Mouse (Mus musculus): ENCODE data around the gene Plcb1. TPM values are rescaled to one million over a fixed set of nuclear protein-coding genes. Genes with fewer than 3 reads are reported as not detected.
"Not testable (repeated sequence)": the region's sequence is repeated elsewhere in the genome, so short reads cannot be mapped to it uniquely, and the experiment has no call there.

Plcb1 gene
- polyA plus RNA-seq, 1 experiment from 2014 or later = 4.8 TPM

DNA sequence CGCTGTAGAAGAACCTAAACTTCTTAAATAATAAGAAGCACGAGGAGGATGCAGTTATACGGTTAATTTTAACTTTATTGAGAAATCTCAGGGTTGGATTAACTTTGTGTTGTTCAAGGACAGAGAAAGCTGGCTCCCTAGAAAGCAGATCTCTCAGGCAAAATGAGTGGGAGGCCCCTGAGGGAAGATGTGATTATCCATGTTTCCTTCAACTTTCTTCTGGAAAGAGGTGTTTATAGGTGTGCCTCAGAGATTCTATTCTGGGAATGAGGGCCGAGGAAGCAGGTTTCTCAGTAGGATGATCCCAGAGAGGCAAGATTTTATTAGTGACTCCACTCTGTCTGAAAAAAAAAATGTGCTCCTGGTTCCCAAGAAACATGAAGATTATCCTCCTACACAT lies 180.3 kb downstream of the Plcb1 start:
- Histone ChIP-seq H3K4me1 (no peaks in the 10 kb centered on the region), H3K36me3 (no peaks in the 10 kb centered on the region), H3K9me3 (replicated peaks) (no peaks in the 10 kb centered on the region), H3K27me3 (ENCODE audit: low read depth, poor library complexity, severe bottlenecking) (no peaks in the 10 kb centered on the region), H3K27ac (replicated peaks) (no peak overlapping the region), H3K4me3 (no peak overlapping the region)
- WGBS = 88% methylated on average over 4 of the region's 4 CpGs
- no peak for DNase-seq (ENCODE audit: low spot score)

GRCm38 (mm10) chr2:134968380-134968779 lies 182.5 kb downstream of the Plcb1 start:
- no peaks in the 10 kb centered on the region for H3K4me1 ChIP-seq
- WGBS = 92% methylated on average over 3 of the region's 3 CpGs
- H3K27ac ChIP-seq (replicated peaks) = no peak overlapping the region
- no peaks in the 10 kb centered on the region for H3K9me3 ChIP-seq (replicated peaks)
- H3K4me3 ChIP-seq = no peak overlapping the region
- no peaks in the 10 kb centered on the region for H3K36me3 ChIP-seq
- H3K27me3 ChIP-seq (ENCODE audit: low read depth, poor library complexity, severe bottlenecking) = no peaks in the 10 kb centered on the region
- DNase-seq (ENCODE audit: low spot score) = no peak

DNA sequence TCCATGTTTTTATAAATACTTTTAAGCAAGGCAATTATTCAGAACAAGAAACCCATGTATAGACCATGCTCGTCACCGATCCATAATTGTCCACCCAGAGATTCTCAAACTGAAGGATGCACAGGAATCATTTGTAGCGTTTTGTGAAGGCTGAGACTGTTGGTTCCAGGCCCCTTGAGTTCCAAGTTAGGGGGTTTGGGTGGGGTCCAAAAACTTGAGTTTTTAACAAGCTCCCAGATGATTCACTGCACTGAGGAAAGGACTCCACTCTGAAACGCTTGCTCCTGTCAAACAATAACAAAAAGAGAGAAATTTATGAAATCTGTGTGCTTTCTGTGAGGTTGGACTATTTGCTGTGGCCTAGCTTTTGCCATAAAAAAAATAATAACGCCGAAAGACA lies 186.5 kb downstream of the Plcb1 start:
- no peaks in the 10 kb centered on the region for H3K36me3 ChIP-seq
- no peak overlapping the region for H3K27ac ChIP-seq (replicated peaks)
- peaks cover 6% of the 10 kb centered on the region for H3K4me1 ChIP-seq
- WGBS = 91% methylated on average over 6 of the region's 6 CpGs
- no peaks in the 10 kb centered on the region for H3K27me3 ChIP-seq (ENCODE audit: low read depth, poor library complexity, severe bottlenecking)
- no peaks in the 10 kb centered on the region for H3K9me3 ChIP-seq (replicated peaks)
- H3K4me3 ChIP-seq = no peak overlapping the region
- DNase-seq (ENCODE audit: low spot score) = no peak

DNA sequence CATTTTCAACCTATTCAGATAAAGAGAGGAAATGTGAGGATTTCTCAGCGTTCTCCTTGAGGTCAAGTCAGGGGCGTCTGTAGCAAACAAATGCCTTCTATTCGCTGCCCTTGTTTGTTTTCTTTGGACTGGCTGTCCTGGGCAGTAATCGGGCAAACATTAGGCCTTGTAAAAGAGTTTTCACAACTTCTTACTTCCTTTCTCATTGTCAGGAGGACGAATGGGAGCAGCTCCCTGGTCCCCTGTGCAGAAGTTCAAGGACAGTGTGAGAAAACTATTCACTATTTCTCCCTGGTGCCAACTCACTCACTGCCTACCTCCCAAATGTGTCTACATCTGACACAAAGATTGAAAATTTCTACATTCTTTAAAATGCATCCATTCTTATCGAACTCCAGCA lies 188.8 kb downstream of the Plcb1 start:
- H3K4me3 ChIP-seq = no peak overlapping the region
- H3K27me3 ChIP-seq (ENCODE audit: low read depth, poor library complexity, severe bottlenecking) = no peaks in the 10 kb centered on the region
- peaks cover 6% of the 10 kb centered on the region for H3K4me1 ChIP-seq
- DNase-seq (ENCODE audit: low spot score) = no peak
- WGBS = 59% methylated on average over 6 of the region's 6 CpGs
- H3K9me3 ChIP-seq (replicated peaks) = no peaks in the 10 kb centered on the region
- no peaks in the 10 kb centered on the region for H3K36me3 ChIP-seq
- H3K27ac ChIP-seq (replicated peaks) = no peak overlapping the region

- DNase-seq (ENCODE audit: low spot score) = no peak
- H3K4me1 ChIP-seq = peaks cover 6% of the 10 kb centered on the region
- no peaks in the 10 kb centered on the region for H3K9me3 ChIP-seq (replicated peaks)
- WGBS = 34% methylated on average over 3 of the region's 3 CpGs
- no peak overlapping the region for H3K27ac ChIP-seq (replicated peaks)
- no peaks in the 10 kb centered on the region for H3K27me3 ChIP-seq (ENCODE audit: low read depth, poor library complexity, severe bottlenecking)
- no peaks in the 10 kb centered on the region for H3K36me3 ChIP-seq
- no peak overlapping the region for H3K4me3 ChIP-seq
These were observed 191.0 kb downstream of the Plcb1 start for GRCm38 (mm10) chr2:134976796-134977330.

- WGBS = 96% methylated on average over 1 of the region's 1 CpGs
- Histone ChIP-seq H3K27ac (replicated peaks) (no peak overlapping the region), H3K4me3 (no peak overlapping the region), H3K36me3 (no peaks in the 10 kb centered on the region), H3K9me3 (replicated peaks) (no peaks in the 10 kb centered on the region), H3K4me1 (peaks cover 6% of the 10 kb centered on the region), H3K27me3 (ENCODE audit: low read depth, poor library complexity, severe bottlenecking) (no peaks in the 10 kb centered on the region)
- no peak for DNase-seq (ENCODE audit: low spot score)
These were observed 191.8 kb downstream of the Plcb1 start for GRCm38 (mm10) chr2:134977641-134978040.

GRCm38 (mm10) chr2:134981394-134981793 lies 195.5 kb downstream of the Plcb1 start:
- no peak overlapping the region for H3K4me3 ChIP-seq
- no peak for DNase-seq (ENCODE audit: low spot score)
- H3K27ac ChIP-seq (replicated peaks) = no peak overlapping the region

DNA sequence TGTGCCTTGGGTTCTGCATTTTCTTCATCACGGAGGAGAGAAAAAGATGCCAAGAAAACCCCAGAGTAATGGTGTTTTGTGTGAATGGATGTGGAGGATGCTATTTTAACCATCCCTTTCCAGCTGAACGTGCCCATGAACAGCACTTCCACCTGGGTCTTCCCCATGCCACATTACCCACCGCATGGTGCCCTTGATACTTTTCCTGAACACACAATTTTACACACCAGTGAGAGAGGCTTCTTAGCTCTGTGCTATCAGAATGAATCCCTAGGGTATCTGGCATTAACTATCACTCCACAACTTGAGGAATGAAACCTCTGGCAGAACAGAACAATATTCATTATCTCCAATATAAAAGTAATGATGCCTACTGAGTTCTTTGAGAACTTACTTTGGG lies 199.0 kb downstream of the Plcb1 start:
- 86% methylated on average over 3 of the region's 3 CpGs for WGBS
- no peaks in the 10 kb centered on the region for H3K36me3 ChIP-seq
- H3K4me1 ChIP-seq = no peaks in the 10 kb centered on the region
- H3K4me3 ChIP-seq = no peak overlapping the region
- no peaks in the 10 kb centered on the region for H3K27me3 ChIP-seq (ENCODE audit: low read depth, poor library complexity, severe bottlenecking)
- no peak for DNase-seq (ENCODE audit: low spot score)
- H3K9me3 ChIP-seq (replicated peaks) = no peaks in the 10 kb centered on the region
- H3K27ac ChIP-seq (replicated peaks) = no peak overlapping the region

More at GRCm38 (mm10) chr2:134981394-134981793, 195.5 kb downstream of the Plcb1 start:
- H3K27me3 ChIP-seq (ENCODE audit: low read depth, poor library complexity, severe bottlenecking) = no peaks in the 10 kb centered on the region
- no peaks in the 10 kb centered on the region for H3K36me3 ChIP-seq
- H3K9me3 ChIP-seq (replicated peaks) = no peaks in the 10 kb centered on the region
- H3K4me1 ChIP-seq = peaks cover 6% of the 10 kb centered on the region

DNA sequence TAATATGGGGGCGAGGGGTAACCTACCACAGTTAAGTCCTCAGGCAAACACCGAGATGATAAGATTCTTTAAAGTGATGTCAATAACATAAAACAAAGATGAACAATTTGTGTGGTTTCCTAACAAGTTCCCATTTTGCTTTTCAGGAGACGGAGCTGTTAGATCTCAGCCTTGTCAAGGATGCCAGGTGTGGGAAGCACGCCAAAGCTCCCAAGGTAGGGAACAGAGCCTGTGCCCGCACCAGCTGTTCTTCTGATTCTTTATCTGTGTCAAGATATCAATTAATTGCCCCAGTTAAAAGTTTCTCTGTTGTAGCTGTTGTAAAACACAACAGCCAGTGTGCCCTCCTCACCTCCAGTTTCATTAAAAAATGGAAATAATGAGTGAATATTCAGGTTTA lies 202.1 kb downstream of the Plcb1 start:
- no peaks in the 10 kb centered on the region for H3K4me1 ChIP-seq
- H3K9me3 ChIP-seq (replicated peaks) = no peaks in the 10 kb centered on the region
- WGBS = 93% methylated on average over 5 of the region's 5 CpGs
- no peaks in the 10 kb centered on the region for H3K36me3 ChIP-seq
- DNase-seq (ENCODE audit: low spot score) = no peak
- no peak overlapping the region for H3K4me3 ChIP-seq
- H3K27ac ChIP-seq (replicated peaks) = no peak overlapping the region
- no peaks in the 10 kb centered on the region for H3K27me3 ChIP-seq (ENCODE audit: low read depth, poor library complexity, severe bottlenecking)

DNA sequence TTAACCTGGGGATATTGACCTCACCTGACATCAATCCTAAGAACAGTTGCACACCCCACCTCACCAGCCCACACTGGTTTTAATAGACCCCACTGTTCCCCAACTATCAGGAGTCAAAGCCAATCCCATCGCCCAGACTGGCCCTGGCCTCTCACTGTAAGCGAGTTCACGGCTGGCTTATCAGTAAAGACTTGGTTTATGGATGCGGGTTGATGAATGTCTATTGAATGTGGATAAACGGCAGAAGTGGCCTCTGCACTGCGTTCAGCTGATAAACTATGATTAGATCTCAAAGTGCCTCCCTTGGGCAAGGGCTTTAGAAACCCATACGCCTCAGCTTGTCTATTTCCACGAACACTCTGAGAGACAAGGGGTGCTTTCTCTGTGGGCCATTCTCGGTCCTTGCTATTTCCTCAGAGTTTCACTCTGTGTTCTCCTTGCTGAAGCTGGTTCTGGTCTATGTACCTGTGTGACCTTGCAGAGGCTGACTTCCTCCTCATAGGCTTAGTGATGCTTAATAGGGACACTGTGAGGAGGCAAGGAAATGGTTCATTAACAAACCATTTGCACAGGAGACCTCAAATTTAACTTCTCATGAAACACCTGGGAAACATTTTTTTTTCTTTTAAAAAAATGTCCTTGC lies 203.9 kb downstream of the Plcb1 start:
- no peaks in the 10 kb centered on the region for H3K4me1 ChIP-seq
- 90% methylated on average over 9 of the region's 9 CpGs for WGBS
- DNase-seq (ENCODE audit: low spot score) = no peak
- H3K9me3 ChIP-seq (replicated peaks) = no peaks in the 10 kb centered on the region
- H3K27ac ChIP-seq (replicated peaks) = no peak overlapping the region
- H3K27me3 ChIP-seq (ENCODE audit: low read depth, poor library complexity, severe bottlenecking) = no peaks in the 10 kb centered on the region
- H3K4me3 ChIP-seq = no peak overlapping the region
- no peaks in the 10 kb centered on the region for H3K36me3 ChIP-seq

GRCm38 (mm10) chr2:135007134-135007533 lies 221.3 kb downstream of the Plcb1 start:
- no peaks in the 10 kb centered on the region for H3K36me3 ChIP-seq
- no peaks in the 10 kb centered on the region for H3K27me3 ChIP-seq (ENCODE audit: low read depth, poor library complexity, severe bottlenecking)
- H3K9me3 ChIP-seq (replicated peaks) = no peaks in the 10 kb centered on the region
- no peak overlapping the region for H3K4me3 ChIP-seq
- H3K27ac ChIP-seq (replicated peaks) = no peak overlapping the region
- H3K4me1 ChIP-seq = no peaks in the 10 kb centered on the region
- WGBS = 91% methylated on average over 1 of the region's 1 CpGs
- no peak for DNase-seq (ENCODE audit: low spot score)

DNA sequence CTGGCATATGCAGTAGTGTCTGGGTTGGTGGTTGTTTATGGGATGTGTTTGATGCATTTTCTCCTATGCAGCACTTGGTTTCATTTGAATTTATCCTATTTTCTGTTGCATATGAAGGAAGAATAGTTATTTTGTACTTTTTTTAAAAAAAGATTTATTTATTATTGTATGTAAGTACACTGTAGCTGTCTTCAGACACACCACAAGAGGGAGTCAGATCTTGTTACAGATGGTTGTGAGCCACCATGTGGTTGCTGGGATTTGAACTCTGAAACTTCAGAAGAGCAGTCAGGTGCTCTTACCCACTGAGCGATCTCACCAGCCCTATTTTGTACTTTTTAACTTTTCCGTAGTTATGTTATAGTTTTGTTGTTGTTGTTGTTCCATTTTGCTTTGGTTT lies 222.0 kb downstream of the Plcb1 start:
- 92% methylated on average over 2 of the region's 2 CpGs for WGBS
- not testable (repeated sequence) for H3K4me3 ChIP-seq, H3K36me3 ChIP-seq

GRCm38 (mm10) chr2:135010371-135010770 lies 224.5 kb downstream of the Plcb1 start:
- Histone ChIP-seq H3K27ac (replicated peaks) (no peak overlapping the region), H3K27me3 (ENCODE audit: low read depth, poor library complexity, severe bottlenecking) (no peaks in the 10 kb centered on the region), H3K4me1 (no peaks in the 10 kb centered on the region), H3K4me3 (no peak overlapping the region), H3K36me3 (no peaks in the 10 kb centered on the region), H3K9me3 (replicated peaks) (no peaks in the 10 kb centered on the region)
- WGBS = 91% methylated on average over 8 of the region's 8 CpGs
- no peak for DNase-seq (ENCODE audit: low spot score)

More for the DNA sequence above, 222.0 kb downstream of the Plcb1 start:
- DNase-seq (ENCODE audit: low spot score); H3K27me3 ChIP-seq (ENCODE audit: low read depth, poor library complexity, severe bottlenecking); H3K9me3 ChIP-seq (replicated peaks); H3K27ac ChIP-seq (replicated peaks); H3K4me1 ChIP-seq: not testable (repeated sequence)

DNA sequence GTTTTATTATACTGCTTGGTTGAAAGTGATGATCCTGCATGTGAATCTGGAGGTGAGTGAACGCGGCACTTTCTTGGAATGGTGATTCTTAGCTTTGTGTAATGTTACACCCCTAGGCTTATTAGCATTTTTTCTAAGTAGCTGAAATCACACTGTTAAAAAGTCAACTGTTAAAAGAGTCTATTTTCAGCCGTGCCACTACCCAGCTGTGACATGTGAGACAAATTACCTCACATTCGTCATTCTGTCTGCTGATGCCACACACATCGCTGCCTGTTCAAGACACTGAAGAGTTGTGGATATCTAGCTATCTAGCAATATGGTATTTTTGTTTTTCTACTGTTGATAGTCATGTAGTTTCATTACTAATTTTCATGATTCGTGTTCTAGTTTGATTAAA lies 229.6 kb downstream of the Plcb1 start:
- no peak overlapping the region for H3K4me3 ChIP-seq
- H3K27me3 ChIP-seq (ENCODE audit: low read depth, poor library complexity, severe bottlenecking) = no peaks in the 10 kb centered on the region
- H3K27ac ChIP-seq (replicated peaks) = no peak overlapping the region
- DNase-seq (ENCODE audit: low spot score) = no peak
- no peaks in the 10 kb centered on the region for H3K9me3 ChIP-seq (replicated peaks)
- H3K4me1 ChIP-seq = no peaks in the 10 kb centered on the region
- 89% methylated on average over 6 of the region's 6 CpGs for WGBS
- no peaks in the 10 kb centered on the region for H3K36me3 ChIP-seq

All from midbrain, embryonic 10.5 days (tissue).